Mouse (Mus musculus) activated CD4-positive, CD25-positive, alpha-beta regulatory T cell, adult 4 months (primary cell): ENCODE data around the gene Ikbkg. TPM values are rescaled to one million over a fixed set of nuclear protein-coding genes. Genes with fewer than 3 reads are reported as not detected.
"Not testable (repeated sequence)": the region's sequence is repeated elsewhere in the genome, so short reads cannot be mapped to it uniquely, and the experiment has no call there.

Experiments used
- ATAC-seq: one replicate; pipeline ENCODE4 v1.8.0; 2017
- polyA plus RNA-seq, 2 experiments: library from polyadenylated mRNA; unstranded; fragments of 100-300 nt; shearing (Covaris generic); gene quantifications; one replicate each; pipeline ENCODE4 v1.2.1; 2017

Ikbkg gene
- polyA plus RNA-seq, 2 experiments from 2014 or later = 35.4 to 38.5 TPM

DNA sequence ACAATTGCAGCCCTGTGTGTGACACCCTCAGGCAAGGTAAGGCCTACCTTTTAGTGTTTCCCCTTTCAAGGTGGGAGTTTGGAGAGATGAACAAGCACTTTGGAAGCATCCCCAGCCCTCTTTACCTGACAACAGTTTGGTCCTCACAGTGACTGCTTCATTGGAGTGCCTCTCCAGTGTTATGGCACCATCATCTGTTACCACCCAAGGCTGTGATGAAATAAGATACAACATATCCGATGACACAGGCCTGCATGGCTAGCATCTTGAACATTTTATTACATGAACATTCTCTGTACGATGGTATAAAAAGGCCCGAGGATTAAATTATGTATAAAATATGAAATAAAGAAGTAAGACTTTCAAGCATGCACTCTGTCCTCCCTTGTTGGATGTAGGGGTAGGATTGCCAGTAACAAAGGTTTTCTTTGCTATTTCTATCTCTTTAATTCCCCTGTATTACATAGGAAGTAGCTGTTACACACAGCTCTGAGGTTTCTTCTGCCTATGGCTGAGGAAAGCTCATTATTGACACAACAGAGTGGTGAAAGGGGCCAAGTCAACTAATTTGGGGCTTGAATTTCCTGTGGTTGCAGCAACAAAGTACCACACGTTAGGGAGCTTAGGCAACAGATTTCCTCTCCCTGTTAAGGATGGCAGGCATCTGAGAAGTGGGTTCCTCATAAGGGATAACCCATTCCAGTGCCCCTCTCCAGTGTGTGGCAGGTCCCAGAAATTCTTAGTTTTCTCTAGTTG is 58.2 kb downstream of the Ikbkg start:
- no peak for ATAC-seq

DNA sequence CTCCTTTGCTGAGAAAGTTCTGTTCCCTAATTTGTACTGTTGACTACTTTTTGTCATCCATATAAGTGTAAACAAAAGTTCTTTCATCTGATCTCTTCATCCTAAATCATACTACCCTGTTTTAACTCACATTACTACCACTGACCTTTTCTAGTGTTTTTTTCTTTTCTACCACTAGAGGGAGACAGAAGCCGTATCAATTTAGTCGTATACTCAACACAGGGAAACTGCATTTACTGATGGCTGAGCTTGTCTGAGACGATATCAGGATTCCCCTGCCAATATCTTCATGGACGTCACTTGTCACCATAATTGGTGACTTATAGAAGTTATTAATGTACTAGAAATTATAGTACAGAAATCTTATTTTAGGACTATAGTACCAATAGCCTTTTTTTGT is 59.7 kb downstream of the Ikbkg start:
- ATAC-seq = no peak

DNA sequence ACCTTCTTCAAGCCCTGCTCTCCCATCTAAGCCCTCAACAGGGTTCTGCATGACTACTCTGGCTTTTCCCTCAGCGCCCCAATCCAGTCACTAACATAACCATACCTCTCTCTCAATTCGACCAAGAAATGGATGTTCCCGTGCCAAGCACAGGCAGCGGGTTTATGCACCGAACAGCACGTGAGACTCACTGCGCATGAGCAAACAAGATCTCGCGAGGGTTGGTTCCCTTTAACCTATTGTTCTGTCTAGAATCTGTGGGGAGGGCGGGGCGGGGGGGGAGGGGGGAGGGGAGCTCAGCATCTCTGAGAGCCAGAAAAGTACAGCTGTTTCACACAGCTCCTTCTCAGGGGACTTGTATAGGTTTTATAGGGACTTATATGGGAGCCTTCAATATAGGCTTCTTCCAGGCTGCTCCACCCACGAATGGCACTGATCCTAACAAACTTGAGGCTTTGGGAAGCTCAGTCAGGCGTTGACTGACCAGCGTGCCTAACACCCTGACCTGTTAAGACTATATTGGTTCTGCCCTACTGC is 88.3 kb downstream of the Ikbkg start, which contains the start of gene Gm6880:
Gm6880 (minus strand) TSS at position 51 of the 537 bp plus-strand sequence.
- ATAC-seq = not testable (repeated sequence)

DNA sequence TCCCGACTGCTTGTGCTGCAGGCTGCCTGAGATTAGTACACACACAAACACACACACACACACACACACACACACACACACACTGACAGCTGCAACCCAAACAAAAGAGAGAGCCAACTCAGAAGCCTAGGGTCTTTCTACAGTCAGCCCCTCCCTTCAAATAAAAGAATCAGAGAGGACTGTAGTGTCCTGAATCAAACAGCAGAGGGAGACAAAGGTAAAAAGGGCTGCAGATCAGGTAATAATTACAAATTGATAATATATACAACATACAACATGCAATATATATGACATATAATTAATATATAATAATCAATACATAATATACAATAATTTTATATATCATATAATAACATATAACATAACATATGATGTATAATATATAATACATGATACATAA is 104.0 kb downstream of the Ikbkg start:
- ATAC-seq = no peak

Other genes with a start within 250 kb of the Ikbkg start
- not detected for gene Tex28, start 225.5 kb upstream of the Ikbkg start, polyA plus RNA-seq
- gene Tktl1, start 216.0 kb upstream of the Ikbkg start, polyA plus RNA-seq = 1 to 10 TPM; 2.6 to 4.5 TPM
- 100 to 1,000 TPM; 202 to 298 TPM for gene Flna, start 143.5 kb upstream of the Ikbkg start, polyA plus RNA-seq
- gene Emd, start 138.6 kb upstream of the Ikbkg start, polyA plus RNA-seq = 10 to 100 TPM; 47.0 to 48.0 TPM
- 1,000 to 10,000 TPM in 1 of 2 experiments, 100 to 1,000 TPM in 1; 640 to 1,689 TPM for gene Rpl10, start 122.5 kb upstream of the Ikbkg start, polyA plus RNA-seq
- gene Taz, start 111.4 kb upstream of the Ikbkg start, polyA plus RNA-seq = 10 to 100 TPM; 42.1 to 51.3 TPM
- 10 to 100 TPM; 16.6 to 18.5 TPM for gene Dnase1l1, start 111.0 kb upstream of the Ikbkg start, polyA plus RNA-seq
- gene Atp6ap1, start 96.2 kb upstream of the Ikbkg start, polyA plus RNA-seq = 100 to 1,000 TPM; 139 to 153 TPM
- 100 to 1,000 TPM; 176 to 227 TPM for gene Gdi1, start 88.3 kb upstream of the Ikbkg start, polyA plus RNA-seq
- 10 to 100 TPM; 63.2 to 71.0 TPM for gene Fam50a, start 80.3 kb upstream of the Ikbkg start, polyA plus RNA-seq
- 1 to 10 TPM in 1 of 2 experiments, under 1 TPM in 1; 0.74 to 2.5 TPM for gene Plxna3, start 64.2 kb upstream of the Ikbkg start, polyA plus RNA-seq
- gene Lage3, start 39.7 kb upstream of the Ikbkg start, polyA plus RNA-seq = 10 to 100 TPM; 70.4 to 87.6 TPM
- 10 to 100 TPM; 57.4 to 70.9 TPM for gene Ubl4a, start 20.1 kb upstream of the Ikbkg start, polyA plus RNA-seq
- 10 to 100 TPM; 22.4 to 34.2 TPM for gene Slc10a3, start 19.9 kb upstream of the Ikbkg start, polyA plus RNA-seq
- 10 to 100 TPM; 17.6 to 27.2 TPM for gene Fam3a, start within 50 bp of the Ikbkg start, polyA plus RNA-seq
- gene G6pdx, start 35.9 kb downstream of the Ikbkg start, polyA plus RNA-seq = 10 to 100 TPM; 31.7 to 37.7 TPM
- not detected for gene Gm6880, start 88.1 kb downstream of the Ikbkg start, polyA plus RNA-seq
- gene Olfr1326-ps1, start 181.6 kb downstream of the Ikbkg start, polyA plus RNA-seq = not detected
- not detected for gene Olfr1325, start 199.4 kb downstream of the Ikbkg start, polyA plus RNA-seq